Mouse (Mus musculus) adrenal gland (tissue): ENCODE data around the gene Fez2.

Source experiments
- intact Hi-C: fragments of 180-260 bp; cut with DNase I; formaldehyde crosslinking; loops from one replicate; pipeline ENCODE4 v1.15.1; 2025

Gene Fez2

DNA sequence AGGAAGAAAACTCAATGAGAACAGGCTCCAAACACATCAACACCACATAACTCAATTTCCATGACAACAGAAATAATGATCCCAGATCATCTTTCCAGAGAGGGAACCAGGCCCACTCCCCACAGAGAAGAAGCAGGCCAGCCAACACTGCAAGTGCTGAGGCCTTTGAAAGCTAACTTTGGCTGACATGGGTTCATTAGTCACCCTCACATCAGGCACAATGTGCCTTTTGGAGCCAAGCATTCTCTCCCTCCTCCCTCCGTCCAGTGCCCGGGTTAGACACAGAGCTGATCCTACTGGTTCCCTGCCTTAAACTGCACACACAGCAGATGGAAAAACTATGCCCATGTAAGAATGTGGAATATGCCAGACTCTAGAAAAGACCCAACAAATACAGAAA, 8.1 kb downstream of the Fez2 start:
- intact Hi-C loops, result no loop called here

DNA sequence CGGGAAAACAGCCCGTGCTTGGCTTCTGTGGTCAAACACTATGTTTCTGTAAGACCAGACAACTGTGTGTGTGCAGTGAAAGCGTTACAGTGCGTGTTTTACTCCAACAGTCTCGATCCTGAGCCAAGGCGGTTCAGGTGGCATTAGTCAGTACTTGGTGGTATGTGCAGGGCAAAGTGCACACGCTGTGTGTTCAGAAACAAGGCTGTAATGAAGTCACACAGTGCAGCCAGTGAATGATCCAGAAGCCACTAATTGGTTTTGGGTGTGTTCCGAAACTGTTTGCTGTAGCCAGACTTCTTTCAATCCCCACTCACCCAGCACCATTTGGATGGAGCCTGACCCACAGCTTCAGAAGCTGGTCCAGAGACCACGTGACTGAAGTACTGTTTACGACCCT, 9.6 kb downstream of the Fez2 start:
- intact Hi-C loops, result no loop called here

DNA sequence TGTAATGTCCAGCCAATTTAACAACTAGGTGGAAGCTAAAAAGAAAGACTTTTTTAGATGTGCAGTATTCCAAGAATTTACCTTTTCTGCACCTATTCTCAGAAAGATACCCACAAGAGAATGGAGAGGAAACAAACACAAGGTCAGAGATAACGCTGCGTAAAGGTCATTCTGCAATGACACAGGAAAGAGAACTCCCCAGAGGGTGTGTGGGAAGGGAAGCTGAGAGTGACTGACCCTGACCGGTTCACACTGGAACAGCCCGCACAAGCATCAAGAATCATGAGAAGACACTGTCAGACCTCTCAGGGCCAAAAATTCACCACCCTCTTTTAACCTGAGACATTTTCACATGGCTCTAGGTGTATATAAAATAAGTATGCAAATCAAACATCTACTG, 10.4 kb downstream of the Fez2 start:
- intact Hi-C loops, result no loop called here

DNA sequence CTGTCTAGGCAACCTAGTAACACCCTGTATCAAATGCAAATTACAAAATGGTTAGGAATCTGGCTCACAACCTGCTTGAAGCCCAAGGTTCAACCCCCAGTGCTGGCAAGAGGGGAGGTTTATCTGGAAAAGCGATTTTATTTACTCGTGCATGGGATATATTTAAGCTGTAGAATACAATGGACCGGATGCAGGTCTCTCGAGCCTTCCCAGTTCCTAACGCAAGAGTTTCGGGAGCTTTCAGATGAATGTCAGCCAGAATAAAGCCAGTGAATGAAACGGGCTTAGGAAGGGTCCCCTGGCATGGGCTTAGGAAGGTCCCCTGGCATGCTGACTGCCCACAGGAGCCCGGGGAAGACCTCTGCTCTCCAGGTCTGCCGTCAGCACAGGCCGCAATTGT, 11.1 kb downstream of the Fez2 start:
- intact Hi-C loops, result no loop called here

DNA sequence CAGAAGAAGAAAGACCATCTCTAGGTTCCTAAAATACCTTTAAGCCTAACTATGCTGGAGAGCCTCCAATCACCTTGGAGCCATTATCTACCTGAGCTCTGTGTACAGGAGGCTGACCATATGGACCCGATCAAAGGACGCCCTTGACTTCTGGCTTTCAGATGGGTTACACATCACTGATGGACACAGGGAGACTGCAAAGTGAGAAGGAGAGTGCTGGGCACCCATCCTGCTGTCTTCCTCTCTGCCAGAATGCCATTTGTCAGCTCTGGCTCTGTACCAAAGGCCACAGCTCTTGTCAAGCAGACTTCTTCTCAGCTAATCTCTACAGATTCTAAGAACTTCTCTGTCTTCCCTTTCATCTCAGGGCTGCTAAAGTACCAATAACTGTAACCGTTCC, 12.6 kb downstream of the Fez2 start:
- intact Hi-C loops, result no loop called here

DNA sequence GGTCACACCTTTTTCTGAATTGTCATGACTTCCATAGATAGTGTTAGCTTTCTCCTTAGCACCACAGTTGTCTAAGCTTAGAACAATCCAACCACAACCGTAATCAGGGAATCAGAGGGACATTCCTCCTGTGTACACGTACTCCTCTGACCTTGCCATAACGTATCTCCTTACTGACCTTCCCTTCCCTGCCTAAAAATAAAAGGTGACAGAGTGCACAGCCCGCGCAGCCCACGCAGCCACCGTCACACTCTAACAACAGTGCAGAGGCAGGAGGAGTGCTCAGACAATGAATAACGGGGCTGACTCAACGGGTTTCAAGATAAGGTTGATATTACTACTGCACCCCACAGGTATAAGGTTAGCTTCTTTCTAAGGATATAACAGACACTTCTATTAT, 14.1 kb downstream of the Fez2 start:
- intact Hi-C loops, result no loop called here

DNA sequence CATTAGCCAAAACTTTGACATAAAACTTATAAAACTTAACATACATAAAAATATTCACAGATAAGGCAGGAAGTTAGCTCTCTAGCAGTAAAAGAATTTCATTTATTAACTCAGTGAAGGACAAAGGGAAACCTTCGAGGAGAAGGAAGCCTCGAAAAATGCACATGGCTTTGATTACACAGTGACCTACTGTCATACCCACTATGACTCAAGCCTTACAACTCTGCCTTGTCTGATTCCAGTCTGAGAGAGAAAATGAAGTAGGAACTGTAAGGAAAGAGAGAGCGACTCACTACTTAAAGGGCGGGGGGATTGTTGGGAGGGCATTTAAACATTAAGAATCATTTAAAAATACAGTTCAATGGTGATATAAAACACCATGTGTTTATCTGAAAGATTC, 14.7 kb downstream of the Fez2 start:
- intact Hi-C loops, result no loop called here

DNA sequence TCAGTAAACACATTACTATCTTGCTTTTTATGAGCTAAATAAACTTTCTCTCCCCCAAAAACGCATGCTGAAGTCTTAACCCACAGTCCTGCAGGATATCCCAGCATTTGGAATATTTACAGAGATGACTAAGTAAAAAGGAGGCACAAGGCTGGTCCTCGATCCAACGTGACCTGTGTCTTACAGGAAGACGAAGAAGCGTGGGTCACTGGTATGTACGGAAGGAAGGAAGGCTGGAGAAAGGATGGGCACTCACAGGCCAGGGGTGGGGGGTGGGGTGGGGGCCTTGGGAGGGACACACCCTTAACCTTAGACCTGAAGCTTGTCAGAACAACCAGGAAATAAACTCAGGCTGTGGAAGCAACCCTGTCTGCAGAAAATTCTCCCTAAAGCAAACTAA, 15.8 kb downstream of the Fez2 start:
- intact Hi-C loops, result no loop called here

DNA sequence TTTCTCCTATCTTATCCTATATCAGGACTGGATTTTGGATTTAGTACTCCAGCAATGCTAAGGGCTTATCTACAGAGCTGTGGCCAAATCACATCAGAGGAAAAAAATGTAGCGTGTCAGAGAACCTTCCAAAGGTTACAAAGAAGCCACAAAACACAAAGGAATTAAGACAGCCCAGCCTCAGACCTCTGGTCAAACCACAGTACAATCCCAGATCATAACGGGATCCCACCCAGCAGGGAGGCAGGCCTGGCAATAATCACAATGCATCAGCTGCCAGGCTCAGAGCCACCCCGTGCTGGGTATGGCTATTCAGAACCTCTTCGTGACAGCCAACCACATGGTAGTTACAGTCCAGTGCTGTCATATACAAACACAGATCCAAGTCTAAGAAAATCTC, 16.2 kb downstream of the Fez2 start:
- intact Hi-C loops, result no loop called here

DNA sequence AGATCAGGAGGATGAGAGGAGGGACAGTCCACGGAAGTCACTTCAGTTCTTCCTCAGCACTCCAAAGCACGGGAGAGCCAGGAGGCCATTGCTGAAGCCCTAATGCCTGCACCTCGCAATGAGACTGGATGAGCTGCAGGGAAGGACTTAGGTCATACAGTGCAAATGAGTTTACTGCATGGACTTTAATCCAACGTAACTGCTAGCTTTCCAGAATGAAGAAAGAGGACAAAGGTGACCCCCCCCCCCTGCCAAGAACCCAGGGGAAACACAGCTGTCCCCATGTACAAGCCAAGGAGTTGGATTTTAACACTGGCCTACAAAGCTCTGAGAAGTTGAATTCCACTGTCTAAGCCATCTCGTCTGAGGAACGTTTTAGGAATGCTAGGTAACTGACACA, 16.6 kb downstream of the Fez2 start:
- intact Hi-C loops, result no loop called here

DNA sequence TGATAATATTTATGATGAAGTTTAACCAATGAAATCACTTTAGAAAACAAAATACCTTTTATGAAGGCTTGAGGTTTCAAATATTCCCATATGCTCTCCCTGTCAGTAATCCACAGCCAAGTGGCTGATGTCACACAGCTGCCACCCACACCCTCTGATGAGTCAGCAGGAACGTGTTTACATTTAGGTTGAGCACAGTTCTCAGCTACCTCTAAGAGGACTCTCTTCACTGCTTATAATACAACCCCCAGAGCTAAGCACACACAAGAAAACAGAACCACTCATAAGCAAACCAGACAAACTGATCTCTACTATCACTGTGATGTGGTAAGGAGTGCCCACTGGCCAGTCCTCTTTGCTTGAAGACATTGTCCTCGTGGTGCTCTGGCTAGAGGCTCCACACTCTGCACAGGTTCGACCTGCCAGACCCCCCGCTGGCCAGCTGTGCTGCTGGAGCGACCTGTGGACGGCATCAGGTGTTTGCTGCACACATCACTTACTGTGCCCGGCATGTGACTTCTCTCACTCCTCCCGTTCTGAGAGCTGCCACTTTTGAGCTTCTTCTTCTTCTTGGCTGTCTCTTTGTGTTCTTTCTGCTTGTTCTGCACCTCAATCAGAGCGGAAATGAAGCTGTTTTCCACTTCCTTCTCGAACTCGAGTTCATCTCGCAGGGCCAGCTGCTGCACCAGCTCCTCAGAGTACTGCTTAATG, 17.7 kb downstream of the Fez2 start:
- intact Hi-C loops, result no loop called here

DNA sequence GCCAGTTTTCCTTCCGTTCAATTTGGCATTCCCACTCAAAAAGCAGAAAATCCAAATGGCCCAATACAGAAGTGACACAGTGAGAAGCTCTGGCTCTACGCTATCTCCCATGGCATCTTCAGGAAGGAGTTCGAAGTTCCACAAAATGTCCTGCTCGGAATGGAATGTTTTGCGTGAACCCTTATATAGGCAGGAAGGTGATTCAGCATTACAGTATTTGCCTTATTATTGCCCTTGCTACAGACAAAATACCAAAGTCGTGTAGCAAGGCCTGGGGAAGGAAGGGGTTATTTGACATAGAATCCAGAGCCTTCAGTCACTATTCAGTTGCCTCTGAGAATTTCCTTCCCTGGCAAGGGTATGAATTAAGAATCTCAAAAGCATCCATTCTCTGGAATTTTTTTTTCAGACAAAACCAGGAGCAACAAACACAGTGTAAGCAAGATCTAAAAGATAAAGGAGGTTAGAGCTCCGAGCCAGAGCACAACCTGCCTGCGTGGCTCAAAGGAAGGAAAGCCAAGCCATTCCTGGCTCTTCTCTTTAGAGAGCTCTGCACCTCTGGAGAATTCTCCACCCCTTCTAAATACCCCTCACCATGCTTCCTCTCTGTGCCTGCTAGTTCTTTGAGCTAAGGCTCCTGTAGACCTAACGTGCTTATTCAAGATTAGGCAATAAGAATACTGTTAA, 25.4 kb downstream of the Fez2 start:
- intact Hi-C loops, result no loop called here

DNA sequence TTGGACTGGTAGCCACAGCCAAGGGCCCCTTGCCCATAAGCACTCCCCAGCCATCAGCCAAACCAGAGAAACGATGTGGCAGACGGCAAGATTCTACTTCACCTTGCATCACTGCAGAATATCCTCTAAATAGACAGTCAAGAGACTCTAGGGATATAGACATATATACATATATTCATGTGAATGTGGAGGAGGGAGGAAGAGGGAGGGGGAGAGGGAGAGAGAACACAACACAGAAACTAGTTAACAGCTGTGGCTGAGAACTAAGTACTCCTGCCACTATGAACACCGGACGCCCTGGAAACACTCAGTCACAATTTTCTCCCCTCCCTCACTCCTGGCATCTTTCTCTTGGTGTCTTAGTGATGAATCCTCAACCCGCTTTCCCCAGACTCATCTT, 28.4 kb downstream of the Fez2 start:
- intact Hi-C loops, result no loop called here

DNA sequence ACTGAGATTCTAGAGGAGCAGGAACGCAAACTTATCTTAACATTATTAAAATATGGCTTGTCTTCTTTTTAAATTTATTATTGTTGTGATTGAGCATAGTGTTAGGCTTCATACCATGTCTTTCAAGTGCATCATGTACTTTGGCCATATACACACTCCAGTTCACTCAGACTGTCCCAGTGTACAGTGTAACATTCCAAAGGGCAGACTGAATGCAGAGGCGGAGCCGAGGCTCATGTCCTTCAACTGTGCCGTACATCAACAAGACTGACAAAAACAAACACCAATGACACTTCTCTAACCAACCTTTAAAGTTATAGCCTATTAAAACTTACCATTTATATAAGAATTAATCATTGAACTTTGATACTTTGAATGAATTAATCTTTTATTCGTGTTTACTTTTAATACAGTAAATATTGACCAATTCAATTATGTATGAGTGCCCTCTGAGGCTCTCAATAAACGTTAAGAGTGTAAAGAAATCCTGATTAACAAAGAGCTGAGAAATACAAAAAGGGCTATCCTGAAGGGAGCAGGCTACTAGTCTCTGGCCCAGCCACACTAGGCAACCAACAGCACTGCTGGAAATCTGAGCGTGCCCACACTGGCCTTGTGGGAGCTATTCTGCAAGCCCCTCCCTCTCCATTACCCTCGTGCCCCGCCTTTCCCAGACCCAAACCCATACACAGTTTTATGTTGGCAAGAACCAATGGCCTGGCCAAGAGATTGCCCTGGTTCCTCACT, 29.7 kb downstream of the Fez2 start:
- intact Hi-C loops, result no loop called here

DNA sequence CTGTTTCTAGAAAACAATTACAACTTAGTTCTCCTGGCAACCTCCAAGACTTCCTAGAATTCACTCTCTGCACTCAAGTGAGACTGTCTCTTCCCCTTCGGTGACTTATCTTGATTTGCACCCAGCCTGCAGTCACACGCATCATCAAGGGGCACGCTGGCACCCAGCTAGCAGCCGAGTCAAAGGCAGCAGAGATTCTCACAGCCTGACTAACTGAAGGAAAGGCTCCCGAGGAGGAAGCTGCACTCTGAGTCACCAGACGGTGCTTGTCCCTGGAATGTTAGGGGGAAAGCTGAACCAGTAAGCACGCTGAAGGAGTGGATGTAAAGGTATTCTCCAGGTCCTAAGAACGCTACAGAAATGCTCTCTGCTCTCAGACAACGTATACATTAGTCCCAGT, 30.3 kb downstream of the Fez2 start:
- intact Hi-C loops, result no loop called here

DNA sequence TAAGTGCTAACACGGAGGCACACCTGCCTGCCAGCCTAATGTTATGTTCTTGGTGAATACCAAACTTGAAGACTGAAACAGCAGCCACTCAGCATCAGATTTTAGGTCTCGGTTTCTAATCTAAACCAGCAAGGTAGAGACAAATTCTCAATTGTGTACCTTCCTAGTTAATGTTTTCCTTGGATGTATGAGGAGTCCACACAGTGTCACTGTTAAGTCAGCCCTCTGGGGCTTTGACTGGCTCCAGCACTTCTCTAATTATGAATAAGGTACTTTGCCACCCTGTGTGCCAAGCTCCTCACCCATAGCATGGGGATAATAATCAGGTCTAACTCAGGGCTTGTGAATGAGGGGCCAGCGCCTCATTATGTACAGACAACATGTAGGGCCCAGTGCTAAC, 35.6 kb downstream of the Fez2 start:
- intact Hi-C loops, result no loop called here

DNA sequence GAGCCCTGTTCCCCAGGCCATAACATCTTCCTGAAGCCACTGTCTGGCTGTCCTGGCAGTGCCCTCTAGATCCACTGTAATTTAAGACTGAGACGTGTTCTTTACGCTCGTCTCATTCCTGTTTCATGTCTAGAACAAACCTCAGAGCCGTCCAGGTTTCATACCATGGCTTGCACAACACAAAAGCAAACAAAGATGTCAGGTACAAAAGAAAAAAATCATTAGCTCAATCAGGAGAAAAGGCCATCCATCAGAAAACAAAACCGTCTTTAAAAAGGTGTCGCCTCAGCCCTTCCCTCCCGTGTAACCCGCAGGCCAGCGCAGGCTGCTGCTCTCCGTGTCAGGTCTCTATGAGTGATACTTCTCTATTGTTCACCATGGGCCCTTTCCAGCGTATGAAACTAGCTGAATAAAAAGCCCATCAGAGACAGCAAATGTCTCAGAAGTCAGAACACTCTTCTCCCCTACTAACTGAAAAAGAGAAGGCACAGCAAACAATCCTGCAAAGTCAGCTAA, 38.2 kb downstream of the Fez2 start:
- intact Hi-C loops, result loop anchor here (10.0 kb wide), 1 partner anchor 185 kb away; no protein-coding TSS in a partner anchor

DNA sequence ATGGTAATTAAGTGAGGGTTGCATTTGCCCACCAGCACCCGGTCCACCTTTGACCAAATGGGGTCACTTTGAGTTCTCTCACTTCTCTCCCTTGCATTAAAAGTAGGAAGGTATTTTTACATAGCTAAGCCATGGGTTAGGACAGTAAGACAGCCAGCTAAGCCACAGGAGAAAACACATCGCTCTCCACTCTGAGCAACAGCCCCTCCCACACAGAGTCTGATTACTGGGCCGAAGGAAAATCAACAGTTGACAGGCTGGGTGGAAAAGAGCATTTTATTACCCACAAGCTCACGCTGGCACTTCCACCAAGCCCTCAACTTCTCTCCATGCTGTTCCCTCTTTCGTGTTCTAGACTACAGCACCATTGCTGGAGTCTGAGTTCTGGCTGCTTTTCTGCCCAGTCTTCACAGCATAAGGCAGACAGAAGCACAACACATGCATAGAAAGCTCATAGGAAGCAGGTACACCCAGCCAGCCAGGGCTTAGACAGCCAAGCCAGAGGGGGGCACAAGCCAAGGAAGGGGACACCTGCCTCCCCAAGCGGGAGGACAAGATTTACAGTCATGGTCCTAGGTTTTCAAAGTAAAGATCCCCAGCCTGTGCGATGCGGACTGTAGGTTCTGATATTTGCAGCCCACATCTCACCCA, 38.7 kb downstream of the Fez2 start:
- intact Hi-C loops, result loop anchor here (10.0 kb wide), 1 partner anchor 184 kb away; no protein-coding TSS in a partner anchor

DNA sequence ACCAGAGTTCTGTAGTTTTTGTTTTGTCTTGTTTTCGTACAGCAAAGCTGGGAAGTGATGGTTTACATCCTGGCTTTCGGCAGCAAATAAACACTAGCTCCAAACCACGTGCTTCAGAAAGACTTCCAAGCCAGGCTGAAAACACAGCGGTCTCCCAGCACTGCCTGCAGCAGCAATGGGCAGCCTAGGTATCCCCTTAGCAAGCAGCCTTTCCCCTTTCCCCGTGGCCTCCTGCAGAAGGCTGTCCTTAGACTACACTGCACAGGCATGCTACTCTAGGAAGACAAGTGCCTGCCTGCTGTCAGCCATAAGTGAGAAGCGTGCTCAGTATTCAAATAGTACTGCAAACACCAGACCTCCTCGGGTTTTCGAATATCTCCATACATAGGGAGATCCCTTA, 41.4 kb downstream of the Fez2 start:
- intact Hi-C loops, result loop anchor here (10.0 kb wide), 1 partner anchor 182 kb away; no protein-coding TSS in a partner anchor

DNA sequence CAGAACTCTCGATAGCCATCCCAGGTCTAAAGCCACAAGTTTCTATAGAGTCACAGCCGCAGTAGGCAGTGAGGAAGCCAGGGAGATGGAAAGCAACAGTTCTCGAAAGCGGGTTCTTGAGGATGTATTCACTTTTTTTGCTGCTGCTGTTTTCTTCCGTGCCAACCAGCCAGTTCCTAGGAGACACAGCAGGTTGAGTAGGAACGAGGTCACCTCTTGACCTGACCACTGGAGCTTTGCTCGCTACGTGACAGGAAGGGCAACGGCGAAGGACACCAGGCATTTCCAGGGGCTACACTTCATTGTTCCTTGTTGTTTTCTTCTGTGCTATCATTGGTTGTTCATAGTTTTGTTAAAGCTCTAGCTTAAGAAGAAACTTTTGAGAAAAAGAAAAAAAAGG, 43.2 kb downstream of the Fez2 start:
- intact Hi-C loops, result loop anchor here (10.0 kb wide), 1 partner anchor 180 kb away; no protein-coding TSS in a partner anchor

DNA sequence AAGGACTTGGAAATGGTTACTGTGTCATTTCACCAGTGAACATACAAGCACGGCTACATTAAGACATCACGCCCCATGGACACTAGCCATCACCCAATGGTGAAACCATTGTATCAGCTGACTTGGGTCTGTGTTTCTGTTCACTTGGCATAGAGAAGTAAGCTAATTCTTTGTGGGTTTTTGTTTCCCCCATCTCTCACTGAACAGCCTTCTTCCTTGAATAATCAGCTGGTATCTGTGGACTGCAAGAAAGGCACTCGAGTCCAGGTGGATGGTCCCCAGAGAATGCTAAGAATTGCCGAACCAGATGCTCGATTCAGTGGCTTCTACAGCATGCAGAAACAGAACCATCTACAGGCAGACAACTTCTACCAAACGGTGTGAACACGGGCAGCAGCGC, 44.1 kb downstream of the Fez2 start:
- intact Hi-C loops, result loop anchor here (10.0 kb wide), 1 partner anchor 179 kb away; no protein-coding TSS in a partner anchor
